Mouse (Mus musculus) liver, embryonic 11.5 days (tissue): ENCODE measurements around the gene Kif21b. TPM values are rescaled to one million over a fixed set of nuclear protein-coding genes. Genes with fewer than 3 reads are reported as not detected.

ENCODE experiments used
- ATAC-seq: fragments of 200-750 bp; cut with Nextera tagmentation; replicated peaks from 2 replicates; pipeline ENCODE4 v1.8.0; 2017; ENCODE audit warnings: moderate number of reproducible peaks, mild to moderate bottlenecking, moderate TSS enrichment, moderate library complexity; ENCODE audit not compliant: low FRiP score
- DNase-seq: peaks from one replicate; pipeline ENCODE4 v3.0.0-alpha.2; 2017; ENCODE audit warnings: low spot score
- H3K27ac ChIP-seq: fragments of 300-500 bp; sonication (generic); 2 replicates; pipeline ENCODE4 v1.5.1; 2014; ENCODE audit warnings: mild to moderate bottlenecking, low read depth, low read length, control low read depth
- H3K27me3 ChIP-seq: fragments of 300-500 bp; sonication (generic); replicated peaks from 2 replicates; pipeline ENCODE4 v1.6.1; 2014; ENCODE audit warnings: low read length, mixed read lengths; ENCODE audit not compliant: control insufficient read depth, insufficient read depth
- H3K36me3 ChIP-seq: fragments of 300-500 bp; sonication (generic); 2 replicates; pipeline ENCODE4 v1.6.1; 2014; ENCODE audit warnings: mild to moderate bottlenecking, low read length, moderate library complexity, mixed read lengths; ENCODE audit not compliant: control insufficient read depth, insufficient read depth
- H3K4me1 ChIP-seq: fragments of 300-500 bp; sonication (generic); replicated peaks from 2 replicates; pipeline ENCODE4 v1.6.1; 2014; ENCODE audit warnings: low read length, mixed read lengths; ENCODE audit not compliant: control insufficient read depth, insufficient read depth
- H3K4me2 ChIP-seq: fragments of 300-500 bp; sonication (generic); 2 replicates; pipeline ENCODE4 v1.6.1; 2014; ENCODE audit warnings: mild to moderate bottlenecking, control low read depth, moderate library complexity
- H3K4me3 ChIP-seq: fragments of 300-500 bp; sonication (generic); 2 replicates; pipeline ENCODE4 v1.5.1; 2014; ENCODE audit warnings: low read depth, low read length, control low read depth
- H3K9ac ChIP-seq: fragments of 300-500 bp; sonication (generic); 2 replicates; pipeline ENCODE4 v1.6.1; 2014; ENCODE audit warnings: low read depth, low read length, control low read depth
- H3K9me3 ChIP-seq: fragments of 300-500 bp; sonication (generic); 2 replicates; pipeline ENCODE4 v1.6.1; 2016; ENCODE audit warnings: low read length, inconsistent platforms, mixed read lengths; ENCODE audit not compliant: control insufficient read depth
- WGBS: fragments of 180-500 bp; shearing (Covaris S2); extraction: QIAGEN DNeasy Blood & Tissue Kit; methylation state at CpG from one replicate; pipeline ENCODE4 v1.1.7; 2014; 5-methylcytosine and 5-hydroxymethylcytosine counted together
- polyA plus RNA-seq: library from polyadenylated mRNA; unstranded; fragments of >200 nt; fragmentation: Nextera tagmentation; extraction: Ambion mirVana; gene quantifications from 2 replicates; pipeline ENCODE4 v1.2.1, GENCODE M21; 2014

The Kif21b gene
- polyA plus RNA-seq, 1 experiment from 2014 or later, result 4.8 TPM

- peak overlapping the region; percentile 58 for H3K4me2 ChIP-seq
- WGBS, result 62% methylated on average over 7 of the region's 7 CpGs
- peak overlapping the region; percentile 44; the same call in 1 of the 2 replicates for H3K9ac ChIP-seq
- ATAC-seq (no peak), DNase-seq (no peak)
- H3K36me3 ChIP-seq, result no peaks in the 10 kb centered on the region
- peak overlapping the region; percentile 91 for H3K27ac ChIP-seq
- no peak overlapping the region for H3K4me3 ChIP-seq
- H3K27me3 ChIP-seq, result no peaks in the 10 kb centered on the region
- peaks cover 38% of the 10 kb centered on the region for H3K4me1 ChIP-seq
- no peaks in the 10 kb centered on the region; the same call in none of the 2 replicates for H3K9me3 ChIP-seq
These were observed 27.5 kb upstream of the Kif21b start for GRCm38 (mm10) chr1:136103696-136104095.

- no peak overlapping the region for H3K27ac ChIP-seq
- ATAC-seq (no peak), DNase-seq (no peak)
- no peaks in the 10 kb centered on the region for H3K27me3 ChIP-seq
- H3K9ac ChIP-seq, result no peak overlapping the region
- 49% methylated on average over 4 of the region's 4 CpGs for whole genome bisulfite sequencing
- H3K4me2 ChIP-seq, result no peak overlapping the region
- H3K36me3 ChIP-seq, result no peaks in the 10 kb centered on the region
- H3K4me1 ChIP-seq, result peaks cover 38% of the 10 kb centered on the region
- no peak overlapping the region for H3K4me3 ChIP-seq
- H3K9me3 ChIP-seq, result no peaks in the 10 kb centered on the region; the same call in 1 of the 2 replicates
These were observed 26.4 kb upstream of the Kif21b start for GRCm38 (mm10) chr1:136104741-136105140.

GRCm38 (mm10) chr1:136109464-136109863, 21.7 kb upstream of the Kif21b start:
- 54% methylated on average over 2 of the region's 2 CpGs for WGBS

DNA sequence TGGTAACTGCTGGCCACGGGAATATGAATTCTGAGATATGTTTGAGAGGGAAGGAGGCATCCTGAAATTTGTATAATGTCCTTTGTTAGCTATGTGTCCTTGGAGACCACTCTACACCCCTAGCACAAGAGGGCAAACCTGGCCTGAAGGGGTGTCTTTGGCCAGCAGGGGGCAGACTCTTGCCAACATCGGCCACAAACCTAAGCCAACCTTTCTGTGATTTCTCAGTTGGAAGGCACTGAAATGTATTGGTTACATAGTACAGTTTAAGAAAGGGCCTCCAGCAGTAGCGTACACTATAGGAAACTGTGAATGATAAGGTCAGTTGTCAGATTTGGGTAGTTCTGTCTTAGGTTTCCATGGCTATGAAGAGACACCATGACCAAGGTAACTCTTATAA, 15.0 kb upstream of the Kif21b start:
- ATAC-seq (no peak), DNase-seq (no peak)
- H3K4me1 ChIP-seq, result peaks cover 16% of the 10 kb centered on the region
- no peak overlapping the region for H3K27ac ChIP-seq
- H3K4me2 ChIP-seq, result no peak overlapping the region
- no peaks in the 10 kb centered on the region for H3K9me3 ChIP-seq
- H3K4me3 ChIP-seq, result no peak overlapping the region
- no peak overlapping the region for H3K9ac ChIP-seq
- no peaks in the 10 kb centered on the region for H3K36me3 ChIP-seq
- H3K27me3 ChIP-seq, result no peaks in the 10 kb centered on the region; the same call in 1 of the 2 replicates
- 12% methylated on average over 3 of the region's 3 CpGs for WGBS

More at GRCm38 (mm10) chr1:136109464-136109863, 21.7 kb upstream of the Kif21b start:
- ATAC-seq, result no peak
- H3K9me3 ChIP-seq, result no peaks in the 10 kb centered on the region
- no peak overlapping the region for H3K27ac ChIP-seq
- no peaks in the 10 kb centered on the region for H3K36me3 ChIP-seq
- H3K27me3 ChIP-seq, result no peaks in the 10 kb centered on the region
- H3K4me2 ChIP-seq, result no peak overlapping the region
- H3K9ac ChIP-seq, result no peak overlapping the region
- peaks cover 7% of the 10 kb centered on the region for H3K4me1 ChIP-seq
- DNase-seq, result no peak
- no peak overlapping the region for H3K4me3 ChIP-seq

- 76% methylated on average over 9 of the region's 9 CpGs for WGBS
- Histone ChIP-seq H3K36me3 (no peaks in the 10 kb centered on the region), H3K4me3 (no peak overlapping the region), H3K9me3 (no peaks in the 10 kb centered on the region), H3K27ac (no peak overlapping the region), H3K4me1 (peaks cover 16% of the 10 kb centered on the region), H3K4me2 (no peak overlapping the region), H3K27me3 (no peaks in the 10 kb centered on the region; the same call in 1 of the 2 replicates), H3K9ac (no peak overlapping the region)
- DNase-seq (no peak), ATAC-seq (no peak)
These were observed 14.1 kb upstream of the Kif21b start for GRCm38 (mm10) chr1:136117069-136117468.

- H3K27ac ChIP-seq, result no peak overlapping the region
- no peak overlapping the region for H3K4me2 ChIP-seq
- H3K4me1 ChIP-seq, result peaks cover 16% of the 10 kb centered on the region
- H3K9ac ChIP-seq, result no peak overlapping the region
- H3K9me3 ChIP-seq, result no peaks in the 10 kb centered on the region
- no peak for ATAC-seq
- no peaks in the 10 kb centered on the region; the same call in 1 of the 2 replicates for H3K27me3 ChIP-seq
- WGBS, result 49% methylated on average over 8 of the region's 8 CpGs
- H3K4me3 ChIP-seq, result no peak overlapping the region
- H3K36me3 ChIP-seq, result no peaks in the 10 kb centered on the region
- no peak for DNase-seq
These were observed 12.3 kb upstream of the Kif21b start for GRCm38 (mm10) chr1:136118875-136119274.

GRCm38 (mm10) chr1:136119571-136120262, 11.5 kb upstream of the Kif21b start:
- peaks cover 16% of the 10 kb centered on the region for H3K4me1 ChIP-seq
- no peak overlapping the region for H3K4me3 ChIP-seq
- no peak for DNase-seq
- no peaks in the 10 kb centered on the region; the same call in 1 of the 2 replicates for H3K27me3 ChIP-seq
- ATAC-seq, result no peak
- H3K9me3 ChIP-seq, result no peaks in the 10 kb centered on the region
- H3K36me3 ChIP-seq, result no peaks in the 10 kb centered on the region
- H3K4me2 ChIP-seq, result no peak overlapping the region
- no peak overlapping the region for H3K27ac ChIP-seq
- H3K9ac ChIP-seq, result no peak overlapping the region
- 81% methylated on average over 7 of the region's 7 CpGs for WGBS

- ATAC-seq, result peak; percentile 5; the same call in 1 of the 2 replicates
- no peak for DNase-seq
- WGBS, result 14% methylated on average over 1 of the region's 1 CpGs
These were observed 11.0 kb upstream of the Kif21b start for GRCm38 (mm10) chr1:136120263-136120603.

DNA sequence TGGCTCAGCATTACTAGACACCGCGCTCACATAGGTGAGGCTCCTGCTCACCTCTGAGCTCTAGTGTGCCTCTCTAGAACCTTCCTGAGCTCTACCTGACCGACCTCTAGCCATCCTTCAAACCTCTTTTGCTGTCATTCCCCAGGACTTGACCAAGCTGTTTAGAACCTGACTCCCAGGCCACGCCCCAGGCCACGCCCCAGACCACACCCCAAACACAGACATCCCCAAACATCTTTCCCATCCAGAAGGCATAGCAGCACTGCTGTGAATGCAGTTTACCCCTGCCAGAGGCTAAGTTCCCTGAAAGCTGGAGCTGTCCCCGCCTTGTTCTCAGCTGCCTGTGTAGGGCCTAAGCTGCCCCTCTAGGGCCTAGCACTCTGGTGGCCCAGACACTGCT, 10.4 kb upstream of the Kif21b start:
- Histone ChIP-seq H3K4me1 (peaks cover 16% of the 10 kb centered on the region), H3K9ac (no peak overlapping the region), H3K27ac (no peak overlapping the region), H3K36me3 (no peaks in the 10 kb centered on the region), H3K4me3 (no peak overlapping the region), H3K4me2 (no peak overlapping the region), H3K9me3 (no peaks in the 10 kb centered on the region), H3K27me3 (no peaks in the 10 kb centered on the region; the same call in 1 of the 2 replicates)
- 39% methylated on average over 6 of the region's 6 CpGs for WGBS
- peak; percentile 42; the same call in 1 of the 2 replicates for ATAC-seq
- DNase-seq, result no peak

More at GRCm38 (mm10) chr1:136120263-136120603, 11.0 kb upstream of the Kif21b start:
- H3K27me3 ChIP-seq, result no peaks in the 10 kb centered on the region; the same call in 1 of the 2 replicates
- H3K9ac ChIP-seq, result no peak overlapping the region
- no peaks in the 10 kb centered on the region for H3K36me3 ChIP-seq
- H3K27ac ChIP-seq, result no peak overlapping the region
- H3K4me3 ChIP-seq, result no peak overlapping the region
- H3K9me3 ChIP-seq, result no peaks in the 10 kb centered on the region
- H3K4me1 ChIP-seq, result peaks cover 16% of the 10 kb centered on the region
- no peak overlapping the region for H3K4me2 ChIP-seq
